Mouse (Mus musculus) thymus, postnatal 0 days (tissue): Measurements from ENCODE around the gene Mipep. TPM values are rescaled to one million over a fixed set of nuclear protein-coding genes. Genes with fewer than 3 reads are reported as not detected.

Source experiments
- DNase-seq: peaks from one replicate; pipeline ENCODE4 v3.0.0-alpha.2; 2015; ENCODE audit warnings: low spot score
- polyA plus RNA-seq: library from polyadenylated mRNA; unstranded; fragments of >200 nt; fragmentation: Nextera tagmentation; extraction: Ambion mirVana; gene quantifications from 2 replicates; pipeline ENCODE4 v1.2.1, GENCODE M21; 2015

Gene Mipep
- polyA plus RNA-seq, 1 experiment from 2014 or later: 13.9 TPM

- peak; percentile 67 for DNase-seq
Measured at GRCm38 (mm10) chr14:60799762-60800728, 15.7 kb downstream of the Mipep start.

- no peak for DNase-seq
Measured at GRCm38 (mm10) chr14:60802026-60802425, 17.7 kb downstream of the Mipep start.

GRCm38 (mm10) chr14:60804978-60805377, 20.6 kb downstream of the Mipep start:
- no peak for DNase-seq

GRCm38 (mm10) chr14:60805871-60806270, 21.5 kb downstream of the Mipep start:
- no peak for DNase-seq

GRCm38 (mm10) chr14:60806891-60807344, 22.5 kb downstream of the Mipep start:
- no peak for DNase-seq

- no peak for DNase-seq
Measured at GRCm38 (mm10) chr14:60809881-60810280, 25.5 kb downstream of the Mipep start.

GRCm38 (mm10) chr14:60811547-60811946, 27.2 kb downstream of the Mipep start:
- no peak for DNase-seq

- no peak for DNase-seq
Measured at GRCm38 (mm10) chr14:60815098-60815497, 30.7 kb downstream of the Mipep start.

GRCm38 (mm10) chr14:60818045-60818444, 33.7 kb downstream of the Mipep start:
- no peak for DNase-seq

- DNase-seq: no peak
Measured at GRCm38 (mm10) chr14:60830096-60830495, 45.7 kb downstream of the Mipep start.

- no peak for DNase-seq
Measured at GRCm38 (mm10) chr14:60836709-60837108, 52.3 kb downstream of the Mipep start.

GRCm38 (mm10) chr14:60839654-60840053, 55.3 kb downstream of the Mipep start:
- DNase-seq: no peak

GRCm38 (mm10) chr14:60841977-60842659, 57.7 kb downstream of the Mipep start:
- no peak for DNase-seq

GRCm38 (mm10) chr14:60843596-60843995, 59.2 kb downstream of the Mipep start:
- no peak for DNase-seq

- DNase-seq: no peak
Measured at GRCm38 (mm10) chr14:60845261-60846045, 61.1 kb downstream of the Mipep start.

- no peak for DNase-seq
Measured at GRCm38 (mm10) chr14:60846174-60846573, 61.8 kb downstream of the Mipep start.

GRCm38 (mm10) chr14:60848194-60848593, 63.8 kb downstream of the Mipep start:
- DNase-seq: no peak

- no peak for DNase-seq
Measured at GRCm38 (mm10) chr14:60850101-60850500, 65.7 kb downstream of the Mipep start.

- no peak for DNase-seq
Measured at GRCm38 (mm10) chr14:60851632-60852031, 67.3 kb downstream of the Mipep start.

GRCm38 (mm10) chr14:60856199-60856912, 72.0 kb downstream of the Mipep start:
- no peak for DNase-seq

- no peak for DNase-seq
Measured at GRCm38 (mm10) chr14:60856913-60857300, 72.5 kb downstream of the Mipep start.
